Mouse (Mus musculus): Measurements from ENCODE around the gene Avl9. TPM values are rescaled to one million over a fixed set of nuclear protein-coding genes. Genes with fewer than 3 reads are reported as not detected.
A peak's percentile ranks its signal among the peaks of the same experiment; 100 is the strongest.

The Avl9 gene
- polyA plus RNA-seq, 1 experiment from 2014 or later = 27.4 TPM

DNA sequence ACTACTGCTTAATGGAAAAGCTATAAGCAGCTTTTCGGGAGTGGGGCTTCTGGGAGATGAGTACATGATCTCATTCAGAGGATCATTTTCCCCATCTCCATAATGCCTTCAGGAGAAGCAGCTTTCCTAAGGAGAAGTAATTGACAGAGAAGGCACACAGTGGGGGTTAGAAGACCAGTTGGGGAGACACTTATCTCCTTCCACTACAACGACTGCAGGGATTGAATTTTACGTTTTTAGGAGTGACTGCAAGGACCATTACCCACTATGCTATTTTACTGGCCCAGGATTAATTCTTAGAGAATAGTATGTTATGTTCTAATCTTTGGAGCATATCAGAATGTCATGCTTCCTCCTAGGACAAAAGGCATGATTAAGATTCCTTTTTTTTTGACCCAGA lies 6.2 kb downstream of the Avl9 start:
- Histone ChIP-seq H3K9ac (ENCODE audit: low read length) (no peak overlapping the region), H3K9me3 (ENCODE audit: control insufficient read depth, low read length) (no peaks in the 10 kb centered on the region), H3K36me3 (ENCODE audit: control insufficient read depth, insufficient read depth, low read length) (no peaks in the 10 kb centered on the region), H3K4me3 (ENCODE audit: low read depth, low read length) (no peak overlapping the region), H3K27ac (ENCODE audit: low read depth, low read length) (no peak overlapping the region), H3K27me3 (ENCODE audit: control insufficient read depth, insufficient read depth, low read length) (no peaks in the 10 kb centered on the region), H3K4me2 (no peak overlapping the region), H3K4me1 (ENCODE audit: control insufficient read depth, insufficient read depth, low read length) (0 out of 2 replicates have a peak, but pooled peaks cover under 1% of the 10 kb centered on the region)
- WGBS = 72% methylated on average over 3 of the region's 3 CpGs
- ATAC-seq (ENCODE audit: low FRiP score) (no peak), DNase-seq (ENCODE audit: low spot score, missing footprints) (no peak)

GRCm38 (mm10) chr6:56732545-56732944 lies 17.8 kb downstream of the Avl9 start:
- ATAC-seq (ENCODE audit: low FRiP score) (no peak), DNase-seq (ENCODE audit: low spot score, missing footprints) (no peak)
- Histone ChIP-seq H3K9me3 (ENCODE audit: control insufficient read depth, low read length) (no peaks in the 10 kb centered on the region), H3K36me3 (ENCODE audit: control insufficient read depth, insufficient read depth, low read length) (peaks cover 8% of the 10 kb centered on the region; the same call in 1 of the 2 replicates), H3K4me3 (ENCODE audit: low read depth, low read length) (no peak overlapping the region), H3K4me2 (no peak overlapping the region), H3K27ac (ENCODE audit: low read depth, low read length) (no peak overlapping the region), H3K9ac (ENCODE audit: low read length) (no peak overlapping the region), H3K27me3 (ENCODE audit: control insufficient read depth, insufficient read depth, low read length) (no peaks in the 10 kb centered on the region), H3K4me1 (ENCODE audit: control insufficient read depth, insufficient read depth, low read length) (no peaks in the 10 kb centered on the region)
- WGBS = 77% methylated on average over 2 of the region's 2 CpGs

DNA sequence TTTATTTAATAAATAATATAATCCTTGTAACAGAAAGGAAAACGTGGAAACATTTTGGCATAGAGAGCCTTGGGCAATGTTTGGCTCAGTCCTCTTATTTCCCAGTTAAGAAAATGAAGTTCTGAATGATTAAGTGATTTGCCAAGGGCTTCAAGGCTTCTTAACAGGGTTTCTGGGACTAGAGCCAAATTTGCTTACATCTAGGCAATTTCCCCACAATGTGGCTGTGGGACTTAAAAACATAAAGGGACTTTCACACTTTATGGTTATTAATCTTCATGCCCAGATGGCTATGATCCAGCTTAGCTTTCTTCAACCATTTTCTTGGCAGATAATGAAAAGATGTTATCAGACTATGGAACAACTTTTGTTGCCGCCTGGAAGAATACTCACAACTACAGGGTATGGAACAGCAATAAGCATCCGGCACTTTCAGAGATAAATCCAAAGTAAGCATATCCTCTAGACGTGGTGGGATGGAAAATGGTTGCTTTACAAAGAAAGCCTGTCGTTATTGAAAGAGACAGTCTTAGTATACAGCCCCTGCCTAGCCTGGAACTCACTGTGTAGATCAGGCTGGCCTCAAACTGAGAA lies 31.3 kb downstream of the Avl9 start:
- H3K9ac ChIP-seq (ENCODE audit: low read length) = no peak overlapping the region
- H3K9me3 ChIP-seq (ENCODE audit: control insufficient read depth, low read length) = no peaks in the 10 kb centered on the region
- no peaks in the 10 kb centered on the region for H3K27me3 ChIP-seq (ENCODE audit: control insufficient read depth, insufficient read depth, low read length)
- no peak overlapping the region for H3K27ac ChIP-seq (ENCODE audit: low read depth, low read length)
- no peak overlapping the region for H3K4me3 ChIP-seq (ENCODE audit: low read depth, low read length)
- H3K4me1 ChIP-seq (ENCODE audit: control insufficient read depth, insufficient read depth, low read length) = no peaks in the 10 kb centered on the region
- WGBS = 91% methylated on average over 5 of the region's 5 CpGs
- ATAC-seq (ENCODE audit: low FRiP score) (no peak), DNase-seq (ENCODE audit: low spot score, missing footprints) (no peak)
- no peak overlapping the region for H3K4me2 ChIP-seq
- peaks cover 5% of the 10 kb centered on the region; the same call in 1 of the 2 replicates for H3K36me3 ChIP-seq (ENCODE audit: control insufficient read depth, insufficient read depth, low read length)

DNA sequence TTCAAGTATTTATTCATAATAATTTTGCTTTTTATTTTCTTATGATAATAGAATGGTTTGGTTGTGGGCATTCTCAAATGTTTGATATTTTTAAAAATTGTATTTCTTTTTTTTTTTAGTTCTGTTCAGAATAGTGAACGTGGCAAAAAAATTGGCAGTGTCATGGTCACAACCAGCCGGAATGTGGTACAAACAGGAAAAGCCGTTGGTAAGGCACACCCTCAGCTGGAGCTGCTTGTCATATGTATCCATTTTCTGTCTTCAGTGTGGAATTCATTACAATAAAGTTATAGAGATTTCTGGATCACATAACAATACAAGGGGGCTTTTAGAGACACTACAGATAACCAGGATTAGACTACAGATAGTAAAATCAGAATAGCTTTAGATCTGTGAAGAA lies 39.0 kb downstream of the Avl9 start:
- Histone ChIP-seq H3K4me1 (ENCODE audit: control insufficient read depth, insufficient read depth, low read length) (no peaks in the 10 kb centered on the region), H3K27ac (ENCODE audit: low read depth, low read length) (no peak overlapping the region), H3K4me3 (ENCODE audit: low read depth, low read length) (no peak overlapping the region), H3K36me3 (ENCODE audit: control insufficient read depth, insufficient read depth, low read length) (0 out of 2 replicates have a peak, but pooled peaks cover 9% of the 10 kb centered on the region), H3K9me3 (ENCODE audit: control insufficient read depth, low read length) (no peaks in the 10 kb centered on the region), H3K27me3 (ENCODE audit: control insufficient read depth, insufficient read depth, low read length) (no peaks in the 10 kb centered on the region), H3K9ac (ENCODE audit: low read length) (no peak overlapping the region), H3K4me2 (no peak overlapping the region)
- 92% methylated on average over 3 of the region's 3 CpGs for WGBS
- ATAC-seq (ENCODE audit: low FRiP score) (no peak), DNase-seq (ENCODE audit: low spot score, missing footprints) (peak; percentile 19)

DNA sequence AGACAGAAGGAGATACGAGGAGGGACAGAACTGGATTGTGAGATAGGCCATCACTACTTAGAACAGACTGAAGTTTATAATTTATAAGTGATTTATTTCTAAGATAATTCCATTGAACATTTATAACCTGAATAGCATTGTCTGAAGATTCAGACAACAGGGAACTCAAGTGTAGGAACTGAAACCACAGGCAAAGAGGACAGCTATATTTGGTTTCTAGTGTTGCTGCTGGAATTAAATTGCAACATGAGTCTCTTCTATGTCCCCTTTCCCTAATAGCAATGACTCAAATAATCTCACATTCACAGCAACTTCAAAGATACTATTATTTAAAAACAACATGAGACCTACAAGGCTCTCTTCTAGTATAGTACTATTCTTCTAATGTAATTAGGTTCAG lies 41.4 kb downstream of the Avl9 start:
- 86% methylated on average over 1 of the region's 1 CpGs for WGBS
- Histone ChIP-seq H3K9me3 (ENCODE audit: control insufficient read depth, low read length) (no peaks in the 10 kb centered on the region), H3K27ac (ENCODE audit: low read depth, low read length) (no peak overlapping the region)

GRCm38 (mm10) chr6:56759324-56759723 lies 44.6 kb downstream of the Avl9 start:
- Histone ChIP-seq H3K27me3 (ENCODE audit: control insufficient read depth, insufficient read depth, low read length) (no peaks in the 10 kb centered on the region), H3K4me3 (ENCODE audit: low read depth, low read length) (no peak overlapping the region), H3K36me3 (ENCODE audit: control insufficient read depth, insufficient read depth, low read length) (0 out of 2 replicates have a peak, but pooled peaks cover 9% of the 10 kb centered on the region), H3K9me3 (ENCODE audit: control insufficient read depth, low read length) (no peaks in the 10 kb centered on the region), H3K9ac (ENCODE audit: low read length) (no peak overlapping the region), H3K4me2 (no peak overlapping the region), H3K27ac (ENCODE audit: low read depth, low read length) (no peak overlapping the region), H3K4me1 (ENCODE audit: control insufficient read depth, insufficient read depth, low read length) (no peaks in the 10 kb centered on the region)
- DNase-seq (ENCODE audit: low spot score, missing footprints) (no peak), ATAC-seq (ENCODE audit: low FRiP score) (no peak)
- whole genome bisulfite sequencing = 94% methylated on average over 1 of the region's 1 CpGs

More for the DNA sequence above, 41.4 kb downstream of the Avl9 start:
- H3K4me1 ChIP-seq (ENCODE audit: control insufficient read depth, insufficient read depth, low read length) = no peaks in the 10 kb centered on the region
- H3K36me3 ChIP-seq (ENCODE audit: control insufficient read depth, insufficient read depth, low read length) = 0 out of 2 replicates have a peak, but pooled peaks cover 9% of the 10 kb centered on the region
- H3K4me2 ChIP-seq = no peak overlapping the region
- ATAC-seq (ENCODE audit: low FRiP score) (no peak), DNase-seq (ENCODE audit: low spot score, missing footprints) (no peak)
- H3K4me3 ChIP-seq (ENCODE audit: low read depth, low read length) = no peak overlapping the region
- no peak overlapping the region for H3K9ac ChIP-seq (ENCODE audit: low read length)
- H3K27me3 ChIP-seq (ENCODE audit: control insufficient read depth, insufficient read depth, low read length) = no peaks in the 10 kb centered on the region

DNA sequence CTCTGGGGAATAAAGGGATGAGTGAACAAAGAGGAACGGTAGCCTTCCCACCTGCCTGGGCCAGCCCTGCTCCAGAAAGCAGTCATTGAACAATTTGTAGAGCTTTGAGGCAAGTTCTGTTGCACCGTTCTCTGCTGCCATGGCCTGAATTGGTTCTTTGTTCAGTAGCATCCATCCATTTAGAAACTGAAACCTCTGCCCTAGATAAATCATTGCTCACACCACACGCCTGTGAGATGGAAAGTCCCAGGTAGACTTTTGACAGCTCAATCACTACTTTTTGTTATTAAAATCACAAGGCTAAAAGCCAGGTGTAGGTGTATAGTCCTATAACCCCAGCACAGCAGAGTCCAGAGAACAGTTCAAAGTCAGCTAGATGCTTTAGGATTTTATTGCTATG lies 50.6 kb downstream of the Avl9 start:
- Histone ChIP-seq H3K36me3 (ENCODE audit: control insufficient read depth, insufficient read depth, low read length) (no peaks in the 10 kb centered on the region), H3K9me3 (ENCODE audit: control insufficient read depth, low read length) (no peaks in the 10 kb centered on the region), H3K4me3 (ENCODE audit: low read depth, low read length) (no peak overlapping the region), H3K4me2 (no peak overlapping the region), H3K27me3 (ENCODE audit: control insufficient read depth, insufficient read depth, low read length) (no peaks in the 10 kb centered on the region), H3K9ac (ENCODE audit: low read length) (no peak overlapping the region), H3K27ac (ENCODE audit: low read depth, low read length) (no peak overlapping the region), H3K4me1 (ENCODE audit: control insufficient read depth, insufficient read depth, low read length) (no peaks in the 10 kb centered on the region)
- DNase-seq (ENCODE audit: low spot score, missing footprints) (no peak), ATAC-seq (ENCODE audit: low FRiP score) (no peak)
- WGBS = 81% methylated on average over 3 of the region's 3 CpGs

- no peak for DNase-seq (ENCODE audit: low spot score, missing footprints)
- H3K27ac ChIP-seq (ENCODE audit: low read depth, low read length) = no peak overlapping the region
- no peak overlapping the region for H3K4me3 ChIP-seq (ENCODE audit: low read depth, low read length)
- whole genome bisulfite sequencing = 90% methylated on average over 4 of the region's 4 CpGs
- no peak overlapping the region for H3K9ac ChIP-seq (ENCODE audit: low read length)
- H3K9me3 ChIP-seq (ENCODE audit: control insufficient read depth, low read length) = no peaks in the 10 kb centered on the region
- H3K4me2 ChIP-seq = no peak overlapping the region
- no peaks in the 10 kb centered on the region for H3K4me1 ChIP-seq (ENCODE audit: control insufficient read depth, insufficient read depth, low read length)
- H3K36me3 ChIP-seq (ENCODE audit: control insufficient read depth, insufficient read depth, low read length) = no peaks in the 10 kb centered on the region
- no peaks in the 10 kb centered on the region for H3K27me3 ChIP-seq (ENCODE audit: control insufficient read depth, insufficient read depth, low read length)
- no peak for ATAC-seq (ENCODE audit: low FRiP score)
These were observed 51.0 kb downstream of the Avl9 start for GRCm38 (mm10) chr6:56765696-56766095.

- DNase-seq (ENCODE audit: low spot score, missing footprints) (no peak), ATAC-seq (ENCODE audit: low FRiP score) (no peak)
- no peak overlapping the region for H3K9ac ChIP-seq (ENCODE audit: low read length)
- H3K27me3 ChIP-seq (ENCODE audit: control insufficient read depth, insufficient read depth, low read length) = no peaks in the 10 kb centered on the region
- H3K36me3 ChIP-seq (ENCODE audit: control insufficient read depth, insufficient read depth, low read length) = peaks cover 19% of the 10 kb centered on the region; the same call in 1 of the 2 replicates
- H3K4me2 ChIP-seq = no peak overlapping the region
- no peaks in the 10 kb centered on the region for H3K4me1 ChIP-seq (ENCODE audit: control insufficient read depth, insufficient read depth, low read length)
- H3K9me3 ChIP-seq (ENCODE audit: control insufficient read depth, low read length) = no peaks in the 10 kb centered on the region; the same call in 1 of the 2 replicates
- H3K27ac ChIP-seq (ENCODE audit: low read depth, low read length) = no peak overlapping the region
- 98% methylated on average over 3 of the region's 3 CpGs for WGBS
- H3K4me3 ChIP-seq (ENCODE audit: low read depth, low read length) = no peak overlapping the region
These were observed 61.1 kb downstream of the Avl9 start for GRCm38 (mm10) chr6:56775816-56776215.
